Mouse (Mus musculus) C2C12 (cell line): ENCODE data around the gene Fam168a.

Experiments used
- CEBPB ChIP-seq: IDR thresholded peaks from one replicate; pipeline ENCODE4 v1.6.1; 2011; ENCODE audit warnings: low read depth, mild to moderate bottlenecking, control low read depth, moderate library complexity
- CTCF ChIP-seq: IDR thresholded peaks from one replicate; pipeline ENCODE4 v1.5.1; 2011; ENCODE audit not compliant: control insufficient read depth, insufficient read depth, insufficient read length
- FOSL1 ChIP-seq: IDR thresholded peaks from one replicate; pipeline ENCODE4 v1.8.0; 2011; ENCODE audit warnings: mild to moderate bottlenecking, low read length; ENCODE audit not compliant: poor library complexity, insufficient read depth, severe bottlenecking
- MAX ChIP-seq: IDR thresholded peaks from one replicate; pipeline ENCODE4 v1.6.1; 2011; ENCODE audit warnings: mild to moderate bottlenecking, control low read depth
- MYOD1 ChIP-seq: IDR thresholded peaks from one replicate; pipeline ENCODE4 v1.6.1; 2011; ENCODE audit warnings: low read depth; ENCODE audit not compliant: control insufficient read depth, insufficient read length
- MYOG ChIP-seq: IDR thresholded peaks from one replicate; pipeline ENCODE4 v1.6.1; 2011; ENCODE audit not compliant: control insufficient read depth, insufficient read length; ENCODE audit errors: extremely low read depth
- USF1 ChIP-seq: IDR thresholded peaks from one replicate; pipeline ENCODE4 v1.6.1; 2011; ENCODE audit warnings: low read depth, mild to moderate bottlenecking, control low read depth, moderate library complexity

GRCm38 (mm10) chr7:100862353-100862752 is 155.9 kb downstream of the Fam168a start:
- no peak for TF ChIP-seq CTCF
- no peak for TF ChIP-seq CEBPB
- TF ChIP-seq MAX = no peak
- no peak for TF ChIP-seq USF1
- TF ChIP-seq MYOG = no peak
- TF ChIP-seq FOSL1 = no peak
- TF ChIP-seq MYOD1 = no peak
